Mouse (Mus musculus): ENCODE measurements around the gene Atxn3. TPM values are rescaled to one million over a fixed set of nuclear protein-coding genes. Genes with fewer than 3 reads are reported as not detected.

Atxn3 gene
- polyA plus RNA-seq (2014; fragmentation: Illumina TruSeq; extraction: RNeasy Lipid Tissue Mini Kit (QIAGEN cat#74804); ENCODE audit: insufficient read depth, low read depth, low replicate concordance): 8.9 TPM

GRCm38 (mm10) chr12:101957942-101958544, at the start of gene Atxn3:
Atxn3 (minus strand) TSS chr12:101958246.

GRCm38 (mm10) chr12:101975601-101976571, 17.8 kb upstream of the Atxn3 start, which contains the start of gene Cpsf2:
Cpsf2 (plus strand) TSS chr12:101975988.

GRCm38 (mm10) chr12:101912626-101913490, 45.2 kb downstream of the Atxn3 start, which contains the start of gene Trip11:
Trip11 (minus strand) TSS chr12:101913267.

Other genes with a start within 250 kb of the Atxn3 start
- gene Tc2n, start 239.7 kb downstream of the Atxn3 start, polyA plus RNA-seq (2014; fragmentation: Illumina TruSeq; extraction: RNeasy Lipid Tissue Mini Kit (QIAGEN cat#74804); ENCODE audit: insufficient read depth, low read depth, low replicate concordance): 4.6 TPM
- gene Fbln5, start 139.2 kb downstream of the Atxn3 start, polyA plus RNA-seq (2014; fragmentation: Illumina TruSeq; extraction: RNeasy Lipid Tissue Mini Kit (QIAGEN cat#74804); ENCODE audit: insufficient read depth, low read depth, low replicate concordance): 62.3 TPM
- gene Trip11, start 45.0 kb downstream of the Atxn3 start, polyA plus RNA-seq (2014; fragmentation: Illumina TruSeq; extraction: RNeasy Lipid Tissue Mini Kit (QIAGEN cat#74804); ENCODE audit: insufficient read depth, low read depth, low replicate concordance): 4.8 TPM
- 8.0 TPM for gene Cpsf2, start 17.7 kb upstream of the Atxn3 start, polyA plus RNA-seq (2014; fragmentation: Illumina TruSeq; extraction: RNeasy Lipid Tissue Mini Kit (QIAGEN cat#74804); ENCODE audit: insufficient read depth, low read depth, low replicate concordance)
- gene Slc24a4, start 170.5 kb upstream of the Atxn3 start, polyA plus RNA-seq (2014; fragmentation: Illumina TruSeq; extraction: RNeasy Lipid Tissue Mini Kit (QIAGEN cat#74804); ENCODE audit: insufficient read depth, low read depth, low replicate concordance): 4.3 TPM